Mouse (Mus musculus) inflammation-experienced regulatory T-cells, adult 16 weeks (primary cell): ENCODE measurements around the gene 4931414P19Rik. TPM values are rescaled to one million over a fixed set of nuclear protein-coding genes. Genes with fewer than 3 reads are reported as not detected.

Experiments used
- polyA plus RNA-seq: library from polyadenylated mRNA; unstranded; fragments of 100-300 nt; shearing (Covaris generic); gene quantifications from one replicate; pipeline ENCODE4 v1.2.1, GENCODE M21; 2017

Gene 4931414P19Rik
- 5.6 TPM for polyA plus RNA-seq

GRCm38 (mm10) chr14:54605752-54606321 lies at the start of gene 4931414P19Rik:
Gene 4931414P19Rik (minus strand): TSS chr14:54605993.

DNA sequence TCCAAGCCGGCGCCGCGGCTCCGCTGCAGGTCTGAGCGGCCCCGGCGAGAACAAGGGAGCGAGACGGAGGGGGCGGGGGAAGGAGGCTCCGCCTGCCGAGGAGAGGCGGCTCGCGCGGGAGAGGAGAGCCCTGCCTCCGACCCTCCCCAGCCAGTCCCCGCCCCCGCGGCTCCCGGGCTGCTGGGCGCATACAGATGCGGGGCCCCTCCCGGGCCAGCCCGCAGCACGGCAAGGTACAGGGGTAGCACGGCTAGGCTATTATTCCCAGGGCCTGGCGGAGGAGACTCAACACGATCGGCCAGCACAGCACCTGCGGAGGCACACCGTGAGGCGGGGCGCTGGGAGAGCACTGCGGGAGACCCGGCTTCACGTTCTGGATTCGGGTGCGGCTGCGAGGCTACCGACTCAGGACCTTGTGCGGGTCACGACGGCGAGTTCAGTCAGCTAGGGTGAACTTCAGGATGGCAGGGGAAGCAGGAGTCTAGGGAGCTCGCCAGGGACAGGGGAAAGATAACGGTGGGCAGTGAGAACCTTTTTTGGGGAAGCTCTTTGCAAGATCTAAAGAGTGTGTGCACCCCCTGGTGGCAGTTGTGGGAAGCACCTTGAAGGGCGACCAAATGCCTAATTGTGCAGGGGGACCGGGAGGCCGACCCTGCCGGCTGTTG lies 35.6 kb upstream of the 4931414P19Rik start, which contains the start of gene Cdh24:
Gene Cdh24 (minus strand): TSS at position 60 of the 665 bp plus-strand sequence.

DNA sequence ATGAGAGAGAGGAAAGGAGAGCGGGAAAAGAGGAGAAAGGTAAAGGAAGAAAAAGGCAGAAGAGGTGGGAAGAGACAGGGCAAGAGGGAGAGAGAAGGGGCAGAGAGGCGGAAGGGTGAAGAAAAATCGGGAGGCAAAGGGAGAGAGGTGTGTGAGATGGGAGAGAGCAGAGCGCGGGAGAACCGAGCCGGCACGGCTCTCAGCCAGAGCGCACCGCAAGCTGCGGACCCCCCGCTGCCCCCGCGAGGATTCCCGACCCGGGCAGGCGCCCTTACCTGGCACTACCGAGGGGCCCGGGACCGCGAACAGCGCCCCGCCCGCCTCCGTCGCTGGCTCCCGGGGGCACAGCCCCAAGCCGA lies 35.1 kb upstream of the 4931414P19Rik start, which contains the start of gene Gm17606:
Gene Gm17606 (plus strand): TSS at position 7 of the 359 bp plus-strand sequence.

DNA sequence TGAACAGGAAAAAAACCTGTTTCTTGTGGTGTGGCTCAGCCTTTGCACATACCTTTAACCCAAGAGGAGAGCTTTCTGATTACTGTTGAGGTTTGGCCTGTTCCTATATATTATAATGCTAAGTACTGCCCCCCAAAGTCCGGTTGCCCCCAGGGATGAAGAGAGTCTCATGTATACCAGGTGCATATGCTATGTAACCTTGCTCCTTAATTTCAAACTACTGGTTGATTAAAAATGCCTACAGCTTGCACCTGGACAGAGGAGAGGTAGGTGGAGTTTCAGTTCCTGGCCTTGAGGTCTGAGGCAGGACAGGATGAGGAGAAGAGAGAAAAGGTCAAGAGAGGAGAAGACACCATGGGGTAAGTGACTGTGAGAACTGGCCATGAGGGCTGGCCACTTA lies 15.3 kb upstream of the 4931414P19Rik start, which contains the start of gene Psmb11:
Gene Psmb11 (plus strand): TSS at position 301 of the 400 bp plus-strand sequence.

GRCm38 (mm10) chr14:54617897-54618365 lies 12.1 kb upstream of the 4931414P19Rik start, which contains the start of gene Psmb5:
Gene Psmb5 (minus strand): TSS chr14:54618022.

GRCm38 (mm10) chr14:54577089-54577982 lies 28.5 kb downstream of the 4931414P19Rik start, which contains the start of gene Ajuba:
Gene Ajuba (minus strand): TSS chr14:54577558.

DNA sequence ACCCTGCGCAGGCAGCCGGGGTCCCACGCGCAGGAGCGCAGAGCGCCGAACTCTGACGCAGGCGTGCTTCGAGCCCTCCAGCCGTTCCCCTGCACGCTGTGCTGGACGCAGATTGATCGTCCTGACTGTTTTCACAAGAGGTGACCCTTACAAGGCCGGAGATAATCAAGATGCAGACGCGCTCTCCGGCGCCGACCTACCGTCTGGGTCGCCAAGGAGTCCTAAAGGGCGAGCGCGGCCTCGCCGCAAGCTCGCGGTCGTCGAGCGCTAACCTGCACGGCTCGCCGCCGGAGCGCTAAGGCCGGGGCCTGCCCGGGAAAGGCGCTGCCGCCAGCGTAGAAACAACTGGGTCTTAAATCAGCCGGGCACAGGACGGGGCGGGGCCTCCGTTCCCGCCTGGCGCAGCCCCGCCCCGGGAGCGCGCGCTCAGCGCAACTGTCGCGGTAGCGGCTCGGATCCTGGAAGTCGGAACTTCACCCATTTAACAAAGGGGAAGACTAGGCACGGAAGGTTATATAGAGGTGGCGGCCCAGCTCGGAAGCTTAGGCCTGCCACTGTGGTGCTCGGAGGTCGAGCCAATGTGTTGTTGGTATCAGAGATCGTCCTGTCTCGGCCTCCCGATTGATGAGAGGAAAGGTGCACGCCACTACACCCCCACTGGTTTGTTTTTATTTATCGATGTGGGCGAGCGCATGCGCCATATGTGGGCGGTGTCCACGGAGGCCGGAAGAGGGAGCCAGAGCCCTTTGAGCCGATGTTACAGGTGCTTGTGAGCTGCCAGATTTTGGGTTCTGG lies 51.6 kb downstream of the 4931414P19Rik start, which contains the start of gene Haus4:
Gene Haus4 (minus strand): TSS at position 642 of the 795 bp plus-strand sequence.

Other genes with a start within 250 kb of the 4931414P19Rik start
- gene Oxa1l, start 245.2 kb downstream of the 4931414P19Rik start, polyA plus RNA-seq = 66.1 TPM
- gene Slc7a7, start 188.2 kb downstream of the 4931414P19Rik start, polyA plus RNA-seq = 2.7 TPM
- gene Mrpl52, start 179.1 kb downstream of the 4931414P19Rik start, polyA plus RNA-seq = 229 TPM
- gene Mmp14, start 174.4 kb downstream of the 4931414P19Rik start, polyA plus RNA-seq = 1.9 TPM
- 89.5 TPM for gene Lrp10, start 141.9 kb downstream of the 4931414P19Rik start, polyA plus RNA-seq
- gene Rem2, start 129.9 kb downstream of the 4931414P19Rik start, polyA plus RNA-seq = 0.95 TPM
- 51.3 TPM for gene Prmt5, start 88.5 kb downstream of the 4931414P19Rik start, polyA plus RNA-seq
- 29.7 TPM for gene Haus4, start 51.4 kb downstream of the 4931414P19Rik start, polyA plus RNA-seq
- gene Ajuba, start 28.4 kb downstream of the 4931414P19Rik start, polyA plus RNA-seq = 0.26 TPM
- gene Psmb5, start 12.0 kb upstream of the 4931414P19Rik start, polyA plus RNA-seq = 235 TPM
- gene Psmb11, start 15.4 kb upstream of the 4931414P19Rik start, polyA plus RNA-seq = not detected
- not detected for gene Gm17606, start 35.0 kb upstream of the 4931414P19Rik start, polyA plus RNA-seq
- gene Cdh24, start 35.4 kb upstream of the 4931414P19Rik start, polyA plus RNA-seq = 0.68 TPM
- gene 1700123O20Rik, start 80.2 kb upstream of the 4931414P19Rik start, polyA plus RNA-seq = 92.8 TPM
- gene Acin1, start 80.9 kb upstream of the 4931414P19Rik start, polyA plus RNA-seq = 113 TPM
- gene Gm29776, start 92.8 kb upstream of the 4931414P19Rik start, polyA plus RNA-seq = 0.16 TPM
- gene Cebpe, start 106.2 kb upstream of the 4931414P19Rik start, polyA plus RNA-seq = not detected
- gene Slc7a8, start 176.0 kb upstream of the 4931414P19Rik start, polyA plus RNA-seq = 0.74 TPM
- gene Rnf212b, start 208.1 kb upstream of the 4931414P19Rik start, polyA plus RNA-seq = not detected